Mouse (Mus musculus): ENCODE measurements around the gene Pde3a.

GRCm38 (mm10) chr6:141530865-141531264 lies 281.8 kb downstream of the Pde3a start:
- no peak for TF ChIP-seq CTCF (IDR thresholded peaks at IDR 0.05; ENCODE audit: low read depth, low read length)
- no peak for TF ChIP-seq POLR2A (IDR thresholded peaks at IDR 0.05; ENCODE audit: extremely low read depth, insufficient read depth, low read length)

All from liver, adult 2 months (tissue).